ENCODE assay signal across 22 mouse cellular contexts in the genomic region with DNA sequence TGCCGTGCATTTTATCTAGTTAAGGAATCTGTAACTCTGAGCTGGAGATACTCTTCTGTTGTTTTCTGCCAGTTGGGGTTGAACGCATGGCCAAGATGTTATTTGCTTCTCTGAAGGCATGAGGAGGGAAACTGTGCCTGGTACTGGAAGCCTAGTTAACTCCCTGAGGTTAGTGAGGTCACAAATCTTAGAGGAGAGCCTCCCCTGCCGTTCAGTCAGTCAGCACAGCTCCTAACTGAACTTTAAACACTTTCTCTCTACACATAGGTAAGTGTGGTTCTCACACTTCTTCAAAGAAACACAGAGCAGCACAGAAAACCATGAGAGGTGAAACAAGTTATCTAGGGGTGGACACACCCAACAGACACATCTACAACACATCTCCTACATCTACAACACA. TPM values are rescaled to one million over a fixed set of nuclear protein-coding genes. Genes with fewer than 3 reads are reported as not detected.
DNase-seq lines count a peak whose midpoint lies in the region.
"Had no signal": no experiment of that assay in that cellular context is flagged by ENCODE, and none has a peak within 500 bp of the region (broad histone marks: within the 10 kb centered on the region; RNA-seq: fewer than 3 reads in every experiment).

No protein-coding gene starts in this region.

- H3K4me3 ChIP-seq in heart, embryonic 10.5 days, result no peak overlapping the region
- H3K4me3 ChIP-seq: embryonic facial prominence, embryonic 10.5 days; embryonic facial prominence, embryonic 12.5 days; forebrain, embryonic 13.5 days; forebrain, embryonic 15.5 days had no signal

- H3K4me1 ChIP-seq in heart, embryonic 10.5 days, result no peaks in the 10 kb centered on the region
- H3K4me1 ChIP-seq: embryonic facial prominence, embryonic 10.5 days; embryonic facial prominence, embryonic 12.5 days; forebrain, embryonic 13.5 days; forebrain, embryonic 15.5 days had no signal

- no peak overlapping the region for H3K27ac ChIP-seq in heart, embryonic 10.5 days
- H3K27ac ChIP-seq: embryonic facial prominence, embryonic 10.5 days; embryonic facial prominence, embryonic 12.5 days; forebrain, embryonic 13.5 days; forebrain, embryonic 15.5 days had no signal

- peak; percentile 55 for DNase-seq in heart, adult 11 months
- no peak for DNase-seq in heart, embryonic 10.5 days (ENCODE audit: low spot score)
- peak; percentile 10 for DNase-seq in T-cell, adult 2 months (ENCODE audit: low spot score)
- peak; percentile 32 for DNase-seq in naive thymus-derived CD4-positive, alpha-beta T cell, adult 2 months (ENCODE audit: low read depth)
- DNase-seq in cerebellum, postnatal 14 days, result no peak
- no peak for DNase-seq in thymus, postnatal 14 days
- DNase-seq: adrenal gland, adult 2 months; adrenal gland, postnatal 10 days; adrenal gland, postnatal 25 days; cerebellum, adult 11 months; cerebellum, adult 18-20 months; cerebellum, adult 8-10 months; cerebellum, adult 9-11 months; cerebellum, postnatal 25 days; forebrain, postnatal 0 days had no signal

- no peaks in the 10 kb centered on the region for H3K36me3 ChIP-seq in heart, embryonic 10.5 days
- H3K36me3 ChIP-seq: embryonic facial prominence, embryonic 10.5 days; embryonic facial prominence, embryonic 12.5 days; forebrain, embryonic 15.5 days; G1E had no signal

- H3K9me3 ChIP-seq in heart, embryonic 10.5 days, result no peaks in the 10 kb centered on the region
- H3K9me3 ChIP-seq: embryonic facial prominence, embryonic 10.5 days; embryonic facial prominence, embryonic 12.5 days; forebrain, embryonic 13.5 days; forebrain, embryonic 15.5 days; G1E had no signal

- 86% methylated on average over 3 of the region's 3 CpGs for WGBS in heart, embryonic 10.5 days

- no peaks in the 10 kb centered on the region for H3K27me3 ChIP-seq in heart, embryonic 10.5 days (ENCODE audit: insufficient read depth, poor library complexity, severe bottlenecking)
- H3K27me3 ChIP-seq: embryonic facial prominence, embryonic 12.5 days; forebrain, embryonic 13.5 days; forebrain, embryonic 15.5 days had no signal

RNA-seq across cellular contexts. Expression of a gene that starts 4.7 kb away (rescaled TPM):
- 0.30 TPM in 2 replicates for polyA plus RNA-seq in heart, embryonic 10.5 days (2016; fragmentation: Nextera tagmentation; extraction: Ambion mirVana)
- polyA plus RNA-seq: C2C12, G1E, Patski had no signal

RNA-seq across cellular contexts. Expression of a gene that starts 23.2 kb away (rescaled TPM):
- polyA plus RNA-seq in heart, embryonic 10.5 days (2016; fragmentation: Nextera tagmentation; extraction: Ambion mirVana), result 0.11 and 0.44 TPM in 2 replicates
- polyA plus RNA-seq: adrenal gland, adult 2 months; C2C12; forebrain, embryonic 13.5 days; G1E; Patski had no signal

Comparison
In these comparisons a context has a peak if more than half of its experiments do, and no peak if none do; other contexts are left out.
1. DNase-seq: peak in heart, adult 11 months (single experiment), T-cell, adult 2 months (single experiment) and naive thymus-derived CD4-positive, alpha-beta T cell, adult 2 months (single experiment); none in heart, embryonic 10.5 days (single experiment), cerebellum, postnatal 14 days (0 of 2) and thymus, postnatal 14 days (single experiment).